Mouse (Mus musculus) MEL (cell line): Measurements from ENCODE around the gene Mylk. TPM values are rescaled to one million over a fixed set of nuclear protein-coding genes. Genes with fewer than 3 reads are reported as not detected.

Experiments used
- DNase-seq: peaks from one replicate; pipeline ENCODE4 v3.0.0; 2011; ENCODE audit warnings: low read depth, low spot score
- H3K27ac ChIP-seq: 2 replicates; pipeline ENCODE4 v1.5.1; 2012; ENCODE audit warnings: low read depth, mild to moderate bottlenecking, control low read depth, low read length, moderate library complexity; ENCODE audit not compliant: control insufficient read depth
- H3K27me3 ChIP-seq, 2 experiments: fragments of 150-350 bp in 1 of 2; sonication (generic) in 1 of 2; 2 replicates each; pipeline ENCODE4 v1.6.1; 2012; ENCODE audit warnings: low read length in 2 of 2, mild to moderate bottlenecking in 2 of 2, improper control_type of control experiment in 1 of 2, moderate library complexity in 1 of 2; ENCODE audit not compliant: insufficient read depth in 2 of 2, control insufficient read depth in 1 of 2
- H3K36me3 ChIP-seq, 2 experiments: 2 replicates each; pipeline ENCODE4 v1.6.1; 2012 to 2014; ENCODE audit warnings: low read length in 2 of 2, improper control_type of control experiment in 1 of 2, inconsistent platforms in 1 of 2, mild to moderate bottlenecking in 1 of 2; ENCODE audit not compliant: insufficient read depth in 2 of 2, control insufficient read depth in 1 of 2
- H3K4me1 ChIP-seq, 2 experiments: fragments of 150-350 bp in 1 of 2; sonication (generic) in 1 of 2; 2 replicates each; pipeline ENCODE4 v1.6.1; 2012; ENCODE audit warnings: low read length in 2 of 2, improper control_type of control experiment in 1 of 2, mild to moderate bottlenecking in 1 of 2; ENCODE audit not compliant: insufficient read depth in 2 of 2, control insufficient read depth in 1 of 2
- H3K4me3 ChIP-seq, 2 experiments: fragments of 150-350 bp in 1 of 2; sonication (generic) in 1 of 2; 2 replicates each; pipeline ENCODE4 v1.5.1; 2012; ENCODE audit warnings: low read depth in 2 of 2, low read length in 2 of 2, mild to moderate bottlenecking in 2 of 2, moderate library complexity in 2 of 2, control low read depth in 1 of 2, improper control_type of control experiment in 1 of 2; ENCODE audit not compliant: control insufficient read depth in 1 of 2, insufficient read depth in 1 of 2
- H3K79me2 ChIP-seq: 2 replicates; pipeline ENCODE4 v1.6.1; 2012; ENCODE audit warnings: mild to moderate bottlenecking, low read length, moderate library complexity; ENCODE audit not compliant: control insufficient read depth, poor library complexity, insufficient read depth
- H3K9ac ChIP-seq: 2 replicates; pipeline ENCODE4 v1.6.1; 2012; ENCODE audit warnings: low read depth, mild to moderate bottlenecking, control low read depth, low read length, moderate library complexity; ENCODE audit not compliant: control insufficient read depth, poor library complexity, severe bottlenecking
- H3K9me3 ChIP-seq: fragments of 150-350 bp; sonication (generic); replicated peaks from 2 replicates; pipeline ENCODE4 v1.6.1; 2012; ENCODE audit warnings: mild to moderate bottlenecking, low read length, improper control_type of control experiment, moderate library complexity; ENCODE audit not compliant: insufficient read depth
- SMC3 ChIP-seq: IDR thresholded peaks from 2 replicates; pipeline ENCODE4 v1.6.1; 2011; ENCODE audit warnings: low read depth, low read length, improper control_type of control experiment
- USF2 ChIP-seq, 2 experiments: IDR thresholded peaks; 2 replicates each; pipeline ENCODE4 v1.6.1; 2011 to 2012; ENCODE audit warnings: improper control_type of control experiment in 2 of 2, low read length in 2 of 2, borderline replicate concordance in 1 of 2, inconsistent platforms in 1 of 2, low read depth in 1 of 2, mild to moderate bottlenecking in 1 of 2; ENCODE audit not compliant: insufficient read depth in 1 of 2
- polyA plus RNA-seq, 2 experiments: library from polyadenylated mRNA; stranded (reverse) in 1 of 2; unstranded in 1 of 2; fragments of >175 nt in 1 of 2; fragments of >200 nt in 1 of 2; gene quantifications; 2 replicates each; pipeline versions ENCODE4 v1.2.1 to v1.2.4; 2012; ENCODE audit warnings: low replicate concordance in 2 of 2, low read depth in 1 of 2; ENCODE audit not compliant: insufficient read length in 2 of 2, insufficient read depth in 1 of 2, missing spikeins in 1 of 2
- total RNA-seq: library from RNA; depleted of rRNA; stranded (reverse); fragments of 300-350 nt; gene quantifications from 2 replicates; pipeline ENCODE4 v1.2.3, GENCODE M21; 2012; rRNA removed

Mylk gene
- total and polyA plus RNA-seq, 3 experiments = not detected

DNA sequence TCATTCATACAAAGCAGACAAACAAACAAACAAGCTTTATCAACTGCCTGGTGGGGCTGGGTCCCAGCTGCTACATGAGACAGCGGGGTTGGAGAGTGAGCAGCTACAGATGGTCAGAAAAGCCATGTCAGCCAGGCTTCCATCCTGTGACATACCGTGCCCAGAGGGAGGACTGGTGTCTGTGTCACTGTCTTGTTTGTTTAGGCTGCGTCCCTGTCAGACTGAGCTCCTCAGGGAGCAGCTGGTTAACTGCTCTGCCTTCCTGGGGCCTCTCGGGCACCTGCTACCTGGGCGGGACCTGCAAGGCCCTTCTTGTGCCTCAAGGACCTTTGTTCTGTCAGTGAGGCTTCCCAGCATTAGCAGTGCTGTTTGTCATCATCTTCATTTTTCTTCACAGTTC lies 306.1 kb downstream of the Mylk start:
- H3K27me3 ChIP-seq = no peaks in the 10 kb centered on the region
- H3K79me2 ChIP-seq = no peaks in the 10 kb centered on the region
- peaks cover 0 to 2% of the 10 kb centered on the region in 2 experiments; a peak in 3 of 4 replicates for H3K4me1 ChIP-seq
- no peak overlapping the region for H3K4me3 ChIP-seq
- no peaks in the 10 kb centered on the region for H3K9me3 ChIP-seq
- H3K27ac ChIP-seq = no peak overlapping the region
- peaks cover 0 to 4% of the 10 kb centered on the region in 2 experiments; a peak in 1 of 4 replicates for H3K36me3 ChIP-seq
- TF ChIP-seq USF2 (IDR thresholded peaks at IDR 0.05; ENCODE audit: borderline replicate concordance in 1 of 2, insufficient read depth in 1 of 2, low read depth in 1 of 2, low read length in 2 of 2) = no peak
- no peak for TF ChIP-seq SMC3
- DNase-seq = no peak
- no peak overlapping the region for H3K9ac ChIP-seq

Other genes starting within 250 kb of the Mylk start
- 9.5 and 10.4 TPM in 2 replicates for gene Kalrn, start 171.7 kb upstream of the Mylk start, total RNA-seq
- 10 to 100 TPM in 1 of 2 experiments, not detected in 1; 11.8 TPM for gene Kalrn, start 171.7 kb upstream of the Mylk start, polyA plus RNA-seq
- gene Ropn1, start 95.3 kb upstream of the Mylk start, total RNA-seq = not detected in 2 replicates
- not detected for gene Ropn1, start 95.3 kb upstream of the Mylk start, polyA plus RNA-seq
- 5.8 and 6.5 TPM in 2 replicates for gene Ccdc14, start 54.6 kb upstream of the Mylk start, total RNA-seq
- gene Ccdc14, start 54.6 kb upstream of the Mylk start, polyA plus RNA-seq = 1 to 10 TPM in 1 of 2 experiments, not detected in 1; 8.2 TPM